In the genomic region with DNA sequence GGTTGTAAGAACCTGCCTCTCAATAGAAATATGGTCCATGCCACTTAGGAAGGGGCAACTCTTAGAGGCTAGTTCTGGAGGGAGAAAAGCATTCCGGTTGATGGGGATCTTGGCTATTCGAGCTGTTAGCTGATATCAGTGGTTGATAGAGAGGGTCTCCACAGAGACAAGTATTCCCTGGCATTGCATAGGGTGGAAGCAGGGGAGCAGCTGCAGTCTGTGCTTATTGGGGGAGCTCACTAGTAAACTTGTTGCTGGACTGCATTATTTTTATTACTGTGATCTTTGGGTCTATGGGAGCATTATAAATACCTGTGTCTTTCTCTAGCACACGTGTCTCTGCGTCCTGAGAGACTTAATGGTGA, we compare ENCODE assay signal across 9 mouse cellular contexts.
DNase-seq lines count a peak whose midpoint lies in the region; ATAC-seq and TF ChIP-seq lines count a peak whose summit lies in the region.
"Had no signal": no experiment of that assay in that cellular context is flagged by ENCODE, and none has a peak within 500 bp of the region (broad histone marks: within the 10 kb centered on the region; RNA-seq: fewer than 3 reads in every experiment).

No protein-coding gene starts in this region.

- peak overlapping the region; percentile 92 for H3K27ac ChIP-seq in layer of hippocampus, adult 2 months
- 0 out of 2 replicates have a peak overlapping the region, but pooled peaks have one; percentile 7 for H3K27ac ChIP-seq in forebrain, embryonic 15.5 days (replicated peaks)
- no peak overlapping the region for H3K27ac ChIP-seq in limb, embryonic 14.5 days (replicated peaks; ENCODE audit: low read depth, low read length)
- peak overlapping the region; percentile 3; the same call in 1 of the 2 replicates for H3K27ac ChIP-seq in neural tube, embryonic 14.5 days (ENCODE audit: low read depth, low read length)

- H3K4me3 ChIP-seq in layer of hippocampus, adult 2 months: peak overlapping the region; percentile 69
- H3K4me3 ChIP-seq in forebrain, embryonic 15.5 days: peak overlapping the region; percentile 44
- H3K4me3 ChIP-seq in limb, embryonic 14.5 days (replicated peaks; ENCODE audit: low read length): peak overlapping the region; percentile 36
- H3K4me3 ChIP-seq in neural tube, embryonic 14.5 days (ENCODE audit: low read depth, low read length): peak overlapping the region; percentile 34
- H3K4me3 ChIP-seq: erythroblast, embryonic 14.5 days had no signal

- TF ChIP-seq POLR2A in limb, embryonic 14.5 days (IDR thresholded peaks at IDR 0.05; ENCODE audit: borderline replicate concordance, extremely low read depth, insufficient read depth, insufficient read length): no peak

- 35% methylated on average over 4 of the region's 4 CpGs for WGBS in forebrain, embryonic 15.5 days
- 30% methylated on average over 4 of the region's 4 CpGs for WGBS in limb, embryonic 14.5 days
- 40% methylated on average over 4 of the region's 4 CpGs for WGBS in neural tube, embryonic 14.5 days

- H3K9ac ChIP-seq in forebrain, embryonic 15.5 days (replicated peaks): peak overlapping the region; percentile 45
- peak overlapping the region; percentile 38; the same call in 1 of the 2 replicates for H3K9ac ChIP-seq in limb, embryonic 14.5 days (ENCODE audit: low read depth, low read length, severe bottlenecking)
- H3K9ac ChIP-seq in neural tube, embryonic 14.5 days (replicated peaks; ENCODE audit: low read depth, low read length): peak overlapping the region; percentile 32

- ATAC-seq in forebrain, embryonic 15.5 days (replicated peaks): peak; percentile 78
- ATAC-seq in limb, embryonic 14.5 days (ENCODE audit: low FRiP score, low read depth): no peak
- 0 out of 2 replicates have a peak, but pooled peaks have one; percentile 36 for ATAC-seq in neural tube, embryonic 14.5 days (ENCODE audit: low read depth)

- no peaks in the 10 kb centered on the region for H3K36me3 ChIP-seq in forebrain, embryonic 15.5 days
- H3K36me3 ChIP-seq in limb, embryonic 14.5 days (ENCODE audit: control insufficient read depth, insufficient read depth, low read length): no peaks in the 10 kb centered on the region
- no peaks in the 10 kb centered on the region for H3K36me3 ChIP-seq in neural tube, embryonic 14.5 days (ENCODE audit: control insufficient read depth, insufficient read depth, low read length)

- H3K27me3 ChIP-seq in forebrain, embryonic 15.5 days: no peaks in the 10 kb centered on the region
- H3K27me3 ChIP-seq in limb, embryonic 14.5 days (ENCODE audit: control insufficient read depth, insufficient read depth, low read length): peaks cover 6% of the 10 kb centered on the region; the same call in 1 of the 2 replicates
- H3K27me3 ChIP-seq in neural tube, embryonic 14.5 days (ENCODE audit: control insufficient read depth, insufficient read depth, low read length): no peaks in the 10 kb centered on the region; the same call in 1 of the 2 replicates

- DNase-seq in layer of hippocampus, adult 2 months (ENCODE audit: low spot score in 2 of 2): no peak
- no peak for DNase-seq in layer of hippocampus, postnatal 25 days (ENCODE audit: extremely low spot score in 1 of 2, low spot score in 1 of 2)
- no peak for DNase-seq in limb, embryonic 14.5 days (ENCODE audit: low spot score)
- no peak for DNase-seq in cerebellum, postnatal 14 days
- no peak for DNase-seq in left cerebral cortex, postnatal 36 days (ENCODE audit: low spot score in 2 of 2)
- DNase-seq in kidney, adult 11 months: no peak

- peak overlapping the region; percentile 67 for H3K4me2 ChIP-seq in forebrain, embryonic 15.5 days (replicated peaks)
- peak overlapping the region; percentile 69 for H3K4me2 ChIP-seq in limb, embryonic 14.5 days (replicated peaks; ENCODE audit: low read depth, low read length, severe bottlenecking)
- peak overlapping the region; percentile 44 for H3K4me2 ChIP-seq in neural tube, embryonic 14.5 days (ENCODE audit: low read depth, low read length)

- H3K4me1 ChIP-seq in forebrain, embryonic 15.5 days: peaks cover 8% of the 10 kb centered on the region; the same call in 1 of the 2 replicates
- peaks cover 6% of the 10 kb centered on the region; the same call in 1 of the 2 replicates for H3K4me1 ChIP-seq in limb, embryonic 14.5 days (ENCODE audit: control insufficient read depth, insufficient read depth, low read length)
- H3K4me1 ChIP-seq in neural tube, embryonic 14.5 days (ENCODE audit: control insufficient read depth, insufficient read depth, low read length): 0 out of 2 replicates have a peak, but pooled peaks cover 3% of the 10 kb centered on the region

- intact Hi-C loops in left cerebral cortex, postnatal 36 days (cut with DNase I): no loop called here

- no peak for TF ChIP-seq CTCF in layer of hippocampus, adult 2 months (conservative IDR thresholded peaks at IDR 0.05)

- no peaks in the 10 kb centered on the region for H3K9me3 ChIP-seq in forebrain, embryonic 15.5 days
- no peaks in the 10 kb centered on the region for H3K9me3 ChIP-seq in limb, embryonic 14.5 days (ENCODE audit: control insufficient read depth, low read length)
- H3K9me3 ChIP-seq in neural tube, embryonic 14.5 days (ENCODE audit: control insufficient read depth, low read length): no peaks in the 10 kb centered on the region
